Mouse (Mus musculus): ENCODE results near the gene Nrgn. TPM values are rescaled to one million over a fixed set of nuclear protein-coding genes. Genes with fewer than 3 reads are reported as not detected.

Gene Nrgn
- total and polyA plus RNA-seq, 2 experiments from 2014 or later: 76.2 to 176 TPM

DNA sequence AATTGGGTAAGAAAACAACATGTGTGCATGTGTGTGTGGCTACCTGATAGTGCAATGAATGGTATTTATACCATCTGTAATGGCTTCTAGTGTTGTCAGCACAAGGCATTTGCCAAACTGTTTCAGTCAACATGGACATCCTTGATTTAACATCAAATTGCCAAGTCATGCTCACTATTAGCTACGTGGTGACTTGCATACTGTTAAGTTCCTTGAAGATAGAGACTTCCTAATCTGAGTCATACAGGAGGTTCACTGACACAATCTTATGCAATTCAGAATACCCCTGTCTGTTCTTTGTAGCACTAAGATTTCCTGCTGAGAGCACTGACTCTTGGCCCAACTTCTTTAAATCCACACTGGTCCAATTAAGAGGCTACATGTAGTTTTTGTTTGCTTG lies 35.2 kb downstream of the Nrgn start:
- Histone ChIP-seq H3K4me2 (ENCODE audit: low read depth) (no peak overlapping the region), H3K27me3 (ENCODE audit: insufficient read depth, low read length) (no peaks in the 10 kb centered on the region), H3K9me3 (ENCODE audit: low read length) (no peaks in the 10 kb centered on the region), H3K4me3 (ENCODE audit: low read depth, low read length) (no peak overlapping the region), H3K4me1 (ENCODE audit: insufficient read depth) (0 out of 2 replicates have a peak, but pooled peaks cover 6% of the 10 kb centered on the region), H3K9ac (no peak overlapping the region), H3K27ac (ENCODE audit: low read depth, low read length) (no peak overlapping the region), H3K36me3 (ENCODE audit: insufficient read depth) (peaks cover 5% of the 10 kb centered on the region; the same call in 1 of the 2 replicates)
- TF ChIP-seq CTCF (IDR thresholded peaks at IDR 0.05; ENCODE audit: low read depth): no peak
- WGBS: 55% methylated on average over 1 of the region's 1 CpGs
- ATAC-seq: no peak
- no peak for DNase-seq

DNA sequence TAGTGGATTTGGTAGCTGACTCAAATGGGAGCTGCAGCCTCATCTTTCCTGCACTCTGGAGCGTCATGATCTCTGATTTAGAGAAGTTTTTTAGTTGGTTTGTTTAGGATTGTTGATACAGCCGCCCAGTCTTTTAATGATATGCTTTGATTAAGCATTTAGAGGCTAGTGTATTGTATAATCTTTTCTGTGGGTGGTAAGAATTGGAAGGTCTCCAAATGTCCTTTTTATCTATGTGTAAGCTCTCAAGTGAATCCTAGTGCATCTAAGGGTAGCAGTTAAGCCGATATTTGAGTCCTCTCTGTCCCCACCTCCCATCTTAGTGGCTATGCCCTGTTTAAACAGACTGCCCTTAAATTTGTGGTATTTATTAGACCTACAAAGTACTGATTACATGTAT lies 38.2 kb downstream of the Nrgn start:
- TF ChIP-seq CTCF (IDR thresholded peaks at IDR 0.05; ENCODE audit: low read depth): no peak
- H3K9ac ChIP-seq: no peak overlapping the region
- H3K4me2 ChIP-seq (ENCODE audit: low read depth): no peak overlapping the region
- H3K36me3 ChIP-seq (ENCODE audit: insufficient read depth): peaks cover 5% of the 10 kb centered on the region; the same call in 1 of the 2 replicates
- 0 out of 2 replicates have a peak, but pooled peaks cover 6% of the 10 kb centered on the region for H3K4me1 ChIP-seq (ENCODE audit: insufficient read depth)
- no peaks in the 10 kb centered on the region for H3K9me3 ChIP-seq (ENCODE audit: low read length)
- H3K27me3 ChIP-seq (ENCODE audit: insufficient read depth, low read length): no peaks in the 10 kb centered on the region
- ATAC-seq: no peak
- no peak overlapping the region for H3K4me3 ChIP-seq (ENCODE audit: low read depth, low read length)
- H3K27ac ChIP-seq (ENCODE audit: low read depth, low read length): no peak overlapping the region
- WGBS: 64% methylated on average over 3 of the region's 3 CpGs
- no peak for DNase-seq

DNA sequence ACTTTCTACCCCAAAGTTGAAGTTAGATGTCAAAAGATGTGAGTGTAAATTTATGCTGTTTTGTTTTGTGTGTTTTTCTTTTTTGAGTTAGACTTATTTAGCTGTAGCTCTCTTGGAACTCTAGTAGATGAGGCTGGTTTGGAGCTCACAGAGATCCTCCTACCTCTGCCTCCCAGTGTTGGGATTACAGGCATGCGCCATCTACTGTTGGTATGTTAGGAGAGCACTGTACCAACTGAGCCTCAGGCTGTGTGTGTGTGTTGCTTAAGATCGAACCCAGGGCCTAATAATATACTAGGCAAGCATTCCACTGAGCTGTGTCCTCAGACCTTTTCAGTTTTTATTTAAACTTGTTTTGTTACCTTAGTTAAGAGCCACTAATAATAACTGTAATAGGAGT lies 40.6 kb downstream of the Nrgn start:
- Histone ChIP-seq H3K9me3 (ENCODE audit: low read length) (no peaks in the 10 kb centered on the region), H3K36me3 (ENCODE audit: insufficient read depth) (no peaks in the 10 kb centered on the region), H3K4me1 (ENCODE audit: insufficient read depth) (0 out of 2 replicates have a peak, but pooled peaks cover 6% of the 10 kb centered on the region), H3K27me3 (ENCODE audit: insufficient read depth, low read length) (no peaks in the 10 kb centered on the region), H3K27ac (ENCODE audit: low read depth, low read length) (no peak overlapping the region), H3K9ac (no peak overlapping the region), H3K4me2 (ENCODE audit: low read depth) (no peak overlapping the region), H3K4me3 (ENCODE audit: low read depth, low read length) (no peak overlapping the region)
- ATAC-seq (no peak), DNase-seq (no peak)
- TF ChIP-seq CTCF (IDR thresholded peaks at IDR 0.05; ENCODE audit: low read depth): peak; percentile 26
- WGBS: 95% methylated on average over 2 of the region's 2 CpGs

DNA sequence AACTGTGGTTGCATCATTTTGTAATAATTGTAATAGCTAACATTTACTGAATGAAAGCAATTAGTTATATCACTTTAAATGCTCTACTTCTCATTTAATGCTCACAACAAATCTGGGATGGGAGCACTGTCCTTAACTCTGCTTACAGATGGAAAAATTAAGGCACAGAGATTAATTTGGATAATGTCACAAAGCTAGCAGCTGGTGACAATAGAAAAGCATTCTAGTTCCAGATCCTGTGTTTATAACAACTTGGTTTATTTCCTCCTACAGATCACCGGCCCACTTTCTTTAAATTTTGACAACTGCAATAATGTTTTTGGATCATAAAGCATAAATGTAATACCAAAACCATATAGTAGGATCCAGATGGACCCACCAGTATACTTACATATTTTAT lies 46.7 kb downstream of the Nrgn start:
- 53% methylated on average over 1 of the region's 1 CpGs for WGBS

DNA sequence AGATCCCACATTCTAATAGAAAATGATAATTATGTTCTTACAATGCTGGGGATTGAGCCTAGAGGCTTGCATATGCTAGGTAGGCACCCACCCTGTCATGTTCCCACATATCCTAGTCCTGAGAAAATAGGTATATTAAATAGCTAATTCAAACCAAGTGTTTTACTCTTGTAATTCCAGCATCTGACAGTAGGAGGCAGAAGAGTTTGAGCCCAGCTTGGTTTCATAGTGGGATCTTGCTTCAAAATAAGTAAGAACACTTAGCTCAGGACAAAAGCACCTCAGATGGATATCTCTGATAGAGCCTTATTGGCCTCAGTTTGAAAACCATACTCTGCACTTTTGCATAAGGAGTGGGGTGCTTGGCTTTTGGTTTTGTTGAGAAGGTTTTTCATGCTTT lies 48.4 kb downstream of the Nrgn start:
- DNase-seq: no peak
- no peak for ATAC-seq
- no peak overlapping the region for H3K4me3 ChIP-seq (ENCODE audit: low read depth, low read length)

More for the DNA sequence above, 46.7 kb downstream of the Nrgn start:
- Histone ChIP-seq H3K4me2 (ENCODE audit: low read depth) (no peak overlapping the region), H3K9ac (no peak overlapping the region), H3K9me3 (ENCODE audit: low read length) (no peaks in the 10 kb centered on the region), H3K4me3 (ENCODE audit: low read depth, low read length) (no peak overlapping the region), H3K27me3 (ENCODE audit: insufficient read depth, low read length) (no peaks in the 10 kb centered on the region), H3K36me3 (ENCODE audit: insufficient read depth) (no peaks in the 10 kb centered on the region), H3K4me1 (ENCODE audit: insufficient read depth) (no peaks in the 10 kb centered on the region), H3K27ac (ENCODE audit: low read depth, low read length) (no peak overlapping the region)
- ATAC-seq (no peak), DNase-seq (no peak)
- no peak for TF ChIP-seq CTCF (IDR thresholded peaks at IDR 0.05; ENCODE audit: low read depth)

DNA sequence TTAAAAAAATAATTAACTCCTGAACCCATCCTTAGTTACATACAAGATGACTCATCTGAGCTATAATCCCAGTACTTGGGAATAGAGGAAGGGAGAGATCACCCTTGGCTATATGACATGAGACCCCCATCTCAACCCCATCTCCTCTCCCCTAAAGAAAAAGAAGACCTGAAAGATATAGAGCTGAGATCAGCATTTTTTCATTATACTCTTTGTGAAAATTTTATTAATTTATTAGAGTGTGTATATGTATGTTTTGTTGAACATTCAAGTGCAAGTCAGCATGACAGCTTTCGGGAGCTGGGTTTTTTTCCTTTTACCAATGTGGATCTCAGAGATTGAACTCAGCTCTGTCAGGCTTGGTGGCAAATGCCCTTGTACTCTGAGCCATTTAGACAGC lies 51.5 kb downstream of the Nrgn start:
- no peaks in the 10 kb centered on the region for H3K36me3 ChIP-seq (ENCODE audit: insufficient read depth)
- H3K4me1 ChIP-seq (ENCODE audit: insufficient read depth): no peaks in the 10 kb centered on the region
- no peak for ATAC-seq
- 96% methylated on average over 1 of the region's 1 CpGs for WGBS
- no peaks in the 10 kb centered on the region for H3K27me3 ChIP-seq (ENCODE audit: insufficient read depth, low read length)
- H3K9me3 ChIP-seq (ENCODE audit: low read length): no peaks in the 10 kb centered on the region
- no peak overlapping the region for H3K9ac ChIP-seq
- H3K27ac ChIP-seq (ENCODE audit: low read depth, low read length): no peak overlapping the region
- H3K4me3 ChIP-seq (ENCODE audit: low read depth, low read length): no peak overlapping the region
- H3K4me2 ChIP-seq (ENCODE audit: low read depth): no peak overlapping the region
- no peak for DNase-seq
- no peak for TF ChIP-seq CTCF (IDR thresholded peaks at IDR 0.05; ENCODE audit: low read depth)

More for the DNA sequence above, 48.4 kb downstream of the Nrgn start:
- H3K9me3 ChIP-seq (ENCODE audit: low read length): no peaks in the 10 kb centered on the region
- H3K4me2 ChIP-seq (ENCODE audit: low read depth): no peak overlapping the region
- TF ChIP-seq CTCF (IDR thresholded peaks at IDR 0.05; ENCODE audit: low read depth): no peak
- H3K27me3 ChIP-seq (ENCODE audit: insufficient read depth, low read length): no peaks in the 10 kb centered on the region
- H3K27ac ChIP-seq (ENCODE audit: low read depth, low read length): no peak overlapping the region
- H3K4me1 ChIP-seq (ENCODE audit: insufficient read depth): no peaks in the 10 kb centered on the region
- no peak overlapping the region for H3K9ac ChIP-seq
- H3K36me3 ChIP-seq (ENCODE audit: insufficient read depth): no peaks in the 10 kb centered on the region

DNA sequence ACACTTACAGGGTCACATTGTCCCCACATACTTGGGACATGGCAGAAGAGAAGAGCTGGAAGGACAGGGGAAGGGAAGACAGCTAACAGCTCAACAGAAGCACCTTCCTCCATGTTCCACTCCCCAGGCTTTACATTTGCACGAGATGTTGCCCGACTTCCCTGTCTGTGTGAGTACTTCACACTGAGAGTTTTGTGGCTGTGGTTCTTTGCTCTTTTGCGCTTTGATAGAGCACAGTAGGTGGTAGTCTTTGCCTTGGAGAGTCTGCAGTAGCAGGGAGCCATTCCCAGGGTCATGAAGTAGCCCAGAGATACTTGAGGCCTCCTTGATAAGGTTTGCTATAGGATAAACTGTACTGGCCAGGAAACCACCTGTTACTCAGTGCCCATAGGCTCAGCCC lies 52.5 kb downstream of the Nrgn start:
- no peaks in the 10 kb centered on the region for H3K9me3 ChIP-seq (ENCODE audit: low read length)
- H3K27me3 ChIP-seq (ENCODE audit: insufficient read depth, low read length): no peaks in the 10 kb centered on the region
- H3K36me3 ChIP-seq (ENCODE audit: insufficient read depth): no peaks in the 10 kb centered on the region
- 82% methylated on average over 3 of the region's 3 CpGs for WGBS
- no peak for TF ChIP-seq CTCF (IDR thresholded peaks at IDR 0.05; ENCODE audit: low read depth)
- H3K4me1 ChIP-seq (ENCODE audit: insufficient read depth): no peaks in the 10 kb centered on the region
- DNase-seq (no peak), ATAC-seq (no peak)
- no peak overlapping the region for H3K27ac ChIP-seq (ENCODE audit: low read depth, low read length)
- H3K4me2 ChIP-seq (ENCODE audit: low read depth): no peak overlapping the region
- no peak overlapping the region for H3K4me3 ChIP-seq (ENCODE audit: low read depth, low read length)
- no peak overlapping the region for H3K9ac ChIP-seq

DNA sequence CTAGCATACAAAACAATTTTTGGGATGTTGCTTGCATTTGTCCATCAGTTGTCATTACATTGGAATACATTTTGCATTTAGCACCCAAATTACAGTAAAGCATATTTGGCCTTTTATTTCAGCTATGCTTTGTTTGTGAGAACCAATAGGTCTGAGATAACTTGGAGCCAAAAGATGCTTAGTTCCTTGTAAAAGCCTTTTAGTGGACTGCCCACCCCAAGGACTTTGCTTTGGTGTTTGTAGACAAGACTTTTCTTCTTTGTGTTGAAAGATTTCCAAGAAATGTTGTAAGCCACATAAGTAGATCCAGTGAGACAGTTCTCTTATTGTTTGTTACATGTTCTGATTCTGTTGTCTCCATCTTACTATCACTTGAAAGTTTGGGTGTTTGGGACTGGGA lies 56.4 kb downstream of the Nrgn start:
- H3K27ac ChIP-seq (ENCODE audit: low read depth, low read length): no peak overlapping the region
- no peak overlapping the region for H3K4me2 ChIP-seq (ENCODE audit: low read depth)
- H3K9ac ChIP-seq: no peak overlapping the region
- no peak for TF ChIP-seq CTCF (IDR thresholded peaks at IDR 0.05; ENCODE audit: low read depth)
- H3K4me1 ChIP-seq (ENCODE audit: insufficient read depth): peaks cover 1% of the 10 kb centered on the region; the same call in 1 of the 2 replicates
- H3K27me3 ChIP-seq (ENCODE audit: insufficient read depth, low read length): no peaks in the 10 kb centered on the region
- DNase-seq: no peak
- H3K36me3 ChIP-seq (ENCODE audit: insufficient read depth): no peaks in the 10 kb centered on the region; the same call in 1 of the 2 replicates
- ATAC-seq: no peak
- H3K4me3 ChIP-seq (ENCODE audit: low read depth, low read length): no peak overlapping the region
- no peaks in the 10 kb centered on the region for H3K9me3 ChIP-seq (ENCODE audit: low read length)
